Mouse (Mus musculus) midbrain, postnatal 0 days (tissue): ENCODE results near the gene Ampd3. TPM values are rescaled to one million over a fixed set of nuclear protein-coding genes. Genes with fewer than 3 reads are reported as not detected.

ENCODE experiments used
- ATAC-seq: fragments of 200-750 bp; cut with Nextera tagmentation; 2 replicates; pipeline ENCODE4 v1.8.0; 2017; ENCODE audit warnings: moderate number of reproducible peaks, mild to moderate bottlenecking, moderate TSS enrichment, moderate library complexity; ENCODE audit not compliant: low FRiP score
- DNase-seq: peaks from one replicate; pipeline ENCODE4 v3.0.0-alpha.2; 2015; ENCODE audit warnings: low spot score
- H3K27ac ChIP-seq: fragments of 300-500 bp; sonication (generic); 2 replicates; pipeline ENCODE4 v1.5.1; 2014; ENCODE audit warnings: low read depth, mild to moderate bottlenecking, low read length, mixed read lengths
- H3K27me3 ChIP-seq: fragments of 300-500 bp; sonication (generic); 2 replicates; pipeline ENCODE4 v1.6.1; 2014; ENCODE audit warnings: low read length, control low read depth, mixed read lengths; ENCODE audit not compliant: insufficient read depth
- H3K36me3 ChIP-seq: fragments of 300-500 bp; sonication (generic); 2 replicates; pipeline ENCODE4 v1.6.1; 2014; ENCODE audit warnings: low read length, control low read depth, mixed read lengths; ENCODE audit not compliant: insufficient read depth
- H3K4me1 ChIP-seq: fragments of 300-500 bp; sonication (generic); 2 replicates; pipeline ENCODE4 v1.6.1; 2014; ENCODE audit warnings: mild to moderate bottlenecking, control low read depth, antibody characterized with exemption, low read length, mixed read lengths; ENCODE audit not compliant: insufficient read depth
- H3K4me2 ChIP-seq: fragments of 300-500 bp; sonication (generic); 2 replicates; pipeline ENCODE4 v1.6.1; 2014; ENCODE audit warnings: low read depth, mild to moderate bottlenecking, low read length, mixed read lengths; ENCODE audit not compliant: poor library complexity, severe bottlenecking
- H3K4me3 ChIP-seq: fragments of 300-500 bp; sonication (generic); 2 replicates; pipeline ENCODE4 v1.5.1; 2014; ENCODE audit warnings: low read depth, mild to moderate bottlenecking, low read length, moderate library complexity
- H3K9ac ChIP-seq: fragments of 300-500 bp; sonication (generic); replicated peaks from 2 replicates; pipeline ENCODE4 v1.6.1; 2014; ENCODE audit warnings: mild to moderate bottlenecking, low read length, moderate library complexity, mixed read lengths; ENCODE audit not compliant: poor library complexity, severe bottlenecking
- H3K9me3 ChIP-seq: fragments of 300-500 bp; sonication (generic); 2 replicates; pipeline ENCODE4 v1.6.1; 2016; ENCODE audit warnings: low read length, control low read depth
- CTCF ChIP-seq: IDR thresholded peaks from 2 replicates; pipeline ENCODE4 v1.5.1; 2016; ENCODE audit warnings: antibody characterized with exemption, mild to moderate bottlenecking
- WGBS: fragments of 180-500 bp; shearing (Covaris S2); extraction: QIAGEN DNeasy Blood & Tissue Kit; methylation state at CpG from one replicate; pipeline ENCODE4 v1.1.7; 2014; 5-methylcytosine and 5-hydroxymethylcytosine counted together
- polyA plus RNA-seq: library from polyadenylated mRNA; unstranded; fragments of >200 nt; fragmentation: Nextera tagmentation; extraction: Ambion mirVana; gene quantifications from 2 replicates; pipeline ENCODE4 v1.2.1, GENCODE M21; 2015
- total RNA-seq: library from RNA; depleted of rRNA; stranded (reverse); fragments of >200 nt; gene quantifications from 2 replicates; pipeline ENCODE4 v1.2.3, GENCODE M21; 2014

Ampd3 gene
- total and polyA plus RNA-seq, 2 experiments from 2014 or later = 13.2 to 20.6 TPM

GRCm38 (mm10) chr7:110742022-110742421 is 26.0 kb upstream of the Ampd3 start:
- H3K4me2 ChIP-seq = no peak overlapping the region
- H3K9me3 ChIP-seq = no peaks in the 10 kb centered on the region
- H3K27me3 ChIP-seq = no peaks in the 10 kb centered on the region
- ATAC-seq (no peak), DNase-seq (no peak)
- 91% methylated on average over 5 of the region's 5 CpGs for WGBS
- TF ChIP-seq CTCF = no peak
- no peaks in the 10 kb centered on the region for H3K4me1 ChIP-seq
- H3K27ac ChIP-seq = no peak overlapping the region
- H3K9ac ChIP-seq = no peak overlapping the region
- H3K36me3 ChIP-seq = no peaks in the 10 kb centered on the region
- no peak overlapping the region for H3K4me3 ChIP-seq

GRCm38 (mm10) chr7:110746087-110746562 is 21.9 kb upstream of the Ampd3 start:
- WGBS = 45% methylated on average over 5 of the region's 5 CpGs
- Histone ChIP-seq H3K36me3 (no peaks in the 10 kb centered on the region), H3K9ac (no peak overlapping the region), H3K4me1 (no peaks in the 10 kb centered on the region), H3K27me3 (no peaks in the 10 kb centered on the region), H3K4me3 (no peak overlapping the region), H3K4me2 (no peak overlapping the region), H3K9me3 (no peaks in the 10 kb centered on the region), H3K27ac (no peak overlapping the region)
- no peak for TF ChIP-seq CTCF
- ATAC-seq (no peak), DNase-seq (peak; percentile 29)

GRCm38 (mm10) chr7:110746809-110747208 is 21.2 kb upstream of the Ampd3 start:
- Histone ChIP-seq H3K9ac (no peak overlapping the region), H3K36me3 (no peaks in the 10 kb centered on the region), H3K4me2 (no peak overlapping the region), H3K27me3 (no peaks in the 10 kb centered on the region), H3K4me3 (no peak overlapping the region), H3K4me1 (no peaks in the 10 kb centered on the region), H3K27ac (no peak overlapping the region), H3K9me3 (no peaks in the 10 kb centered on the region)
- DNase-seq (no peak), ATAC-seq (no peak)
- no peak for TF ChIP-seq CTCF
- WGBS = 69% methylated on average over 2 of the region's 2 CpGs

GRCm38 (mm10) chr7:110750834-110751233 is 17.2 kb upstream of the Ampd3 start:
- H3K27ac ChIP-seq = no peak overlapping the region
- no peak overlapping the region for H3K4me2 ChIP-seq
- DNase-seq = no peak
- TF ChIP-seq CTCF = no peak
- no peaks in the 10 kb centered on the region for H3K4me1 ChIP-seq
- WGBS = 38% methylated on average over 4 of the region's 4 CpGs
- H3K9ac ChIP-seq = no peak overlapping the region
- no peaks in the 10 kb centered on the region for H3K27me3 ChIP-seq
- H3K4me3 ChIP-seq = no peak overlapping the region
- H3K36me3 ChIP-seq = no peaks in the 10 kb centered on the region
- no peaks in the 10 kb centered on the region for H3K9me3 ChIP-seq
- no peak for ATAC-seq

GRCm38 (mm10) chr7:110751634-110752033 is 16.4 kb upstream of the Ampd3 start:
- ATAC-seq = no peak
- no peak for TF ChIP-seq CTCF
- H3K27me3 ChIP-seq = no peaks in the 10 kb centered on the region
- no peak for DNase-seq
- no peaks in the 10 kb centered on the region for H3K4me1 ChIP-seq
- H3K27ac ChIP-seq = no peak overlapping the region
- no peaks in the 10 kb centered on the region for H3K9me3 ChIP-seq
- H3K4me2 ChIP-seq = no peak overlapping the region
- H3K4me3 ChIP-seq = no peak overlapping the region
- 69% methylated on average over 1 of the region's 1 CpGs for WGBS
- no peaks in the 10 kb centered on the region for H3K36me3 ChIP-seq
- H3K9ac ChIP-seq = no peak overlapping the region

GRCm38 (mm10) chr7:110753310-110753709 is 14.7 kb upstream of the Ampd3 start:
- no peaks in the 10 kb centered on the region for H3K36me3 ChIP-seq
- no peak overlapping the region for H3K4me3 ChIP-seq
- no peak for ATAC-seq
- H3K4me2 ChIP-seq = no peak overlapping the region
- H3K27ac ChIP-seq = no peak overlapping the region
- TF ChIP-seq CTCF = no peak
- WGBS = 96% methylated on average over 1 of the region's 1 CpGs
- no peaks in the 10 kb centered on the region for H3K9me3 ChIP-seq
- no peak overlapping the region for H3K9ac ChIP-seq
- no peak for DNase-seq
- H3K27me3 ChIP-seq = no peaks in the 10 kb centered on the region
- H3K4me1 ChIP-seq = no peaks in the 10 kb centered on the region
